Mouse (Mus musculus) hindbrain, embryonic 14.5 days (tissue): Measurements from ENCODE around the gene Hexb. TPM values are rescaled to one million over a fixed set of nuclear protein-coding genes. Genes with fewer than 3 reads are reported as not detected.
A peak's percentile ranks its signal among the peaks of the same experiment; 100 is the strongest.

Experiments
- ATAC-seq: fragments of 200-750 bp; cut with Nextera tagmentation; 2 replicates; pipeline ENCODE4 v1.8.0; 2017; ENCODE audit warnings: moderate number of reproducible peaks, mild to moderate bottlenecking, moderate TSS enrichment, moderate library complexity; ENCODE audit not compliant: low FRiP score
- DNase-seq: peaks from one replicate; pipeline ENCODE4 v3.0.0-alpha.2; 2015; ENCODE audit warnings: low spot score
- H3K27ac ChIP-seq: fragments of 300-500 bp; sonication (generic); 2 replicates; pipeline ENCODE4 v1.5.1; 2014; ENCODE audit warnings: mild to moderate bottlenecking, moderate library complexity
- H3K27me3 ChIP-seq: fragments of 300-500 bp; sonication (generic); 2 replicates; pipeline ENCODE4 v1.6.1; 2014; ENCODE audit warnings: mild to moderate bottlenecking, low read length, mixed read lengths; ENCODE audit not compliant: control insufficient read depth, insufficient read depth
- H3K36me3 ChIP-seq: fragments of 300-500 bp; sonication (generic); replicated peaks from 2 replicates; pipeline ENCODE4 v1.6.1; 2014; ENCODE audit not compliant: control insufficient read depth, insufficient read depth
- H3K4me1 ChIP-seq: fragments of 300-500 bp; sonication (generic); replicated peaks from 2 replicates; pipeline ENCODE4 v1.6.1; 2014; ENCODE audit warnings: antibody characterized with exemption, low read length, mixed read lengths; ENCODE audit not compliant: control insufficient read depth, insufficient read depth
- H3K4me2 ChIP-seq: fragments of 300-500 bp; sonication (generic); replicated peaks from 2 replicates; pipeline ENCODE4 v1.6.1; 2014; ENCODE audit warnings: mild to moderate bottlenecking, moderate library complexity
- H3K4me3 ChIP-seq: fragments of 300-500 bp; sonication (generic); replicated peaks from 2 replicates; pipeline ENCODE4 v1.5.1; 2014; ENCODE audit warnings: mild to moderate bottlenecking, low read length
- H3K9ac ChIP-seq: fragments of 300-500 bp; sonication (generic); 2 replicates; pipeline ENCODE4 v1.6.1; 2014
- H3K9me3 ChIP-seq: fragments of 300-500 bp; sonication (generic); 2 replicates; pipeline ENCODE4 v1.6.1; 2016; ENCODE audit warnings: low read length; ENCODE audit not compliant: control insufficient read depth
- WGBS: fragments of 180-500 bp; shearing (Covaris S2); extraction: QIAGEN DNeasy Blood & Tissue Kit; methylation state at CpG from one replicate; pipeline ENCODE4 v1.1.7; 2014; 5-methylcytosine and 5-hydroxymethylcytosine counted together
- polyA plus RNA-seq: library from polyadenylated mRNA; unstranded; fragments of >200 nt; fragmentation: Nextera tagmentation; extraction: Ambion mirVana; gene quantifications from 2 replicates; pipeline ENCODE4 v1.2.1, GENCODE M21; 2014

Hexb gene
- polyA plus RNA-seq, 1 experiment from 2014 or later, result 45.3 TPM

GRCm38 (mm10) chr13:97208500-97209010 lies 10.4 kb upstream of the Hexb start:
- Histone ChIP-seq H3K27me3 (no peaks in the 10 kb centered on the region), H3K36me3 (no peaks in the 10 kb centered on the region), H3K4me2 (no peak overlapping the region), H3K4me1 (no peaks in the 10 kb centered on the region), H3K27ac (no peak overlapping the region), H3K4me3 (no peak overlapping the region), H3K9me3 (no peaks in the 10 kb centered on the region), H3K9ac (no peak overlapping the region)
- 75% methylated on average over 3 of the region's 3 CpGs for WGBS
- ATAC-seq, result no peak
- no peak for DNase-seq

DNA sequence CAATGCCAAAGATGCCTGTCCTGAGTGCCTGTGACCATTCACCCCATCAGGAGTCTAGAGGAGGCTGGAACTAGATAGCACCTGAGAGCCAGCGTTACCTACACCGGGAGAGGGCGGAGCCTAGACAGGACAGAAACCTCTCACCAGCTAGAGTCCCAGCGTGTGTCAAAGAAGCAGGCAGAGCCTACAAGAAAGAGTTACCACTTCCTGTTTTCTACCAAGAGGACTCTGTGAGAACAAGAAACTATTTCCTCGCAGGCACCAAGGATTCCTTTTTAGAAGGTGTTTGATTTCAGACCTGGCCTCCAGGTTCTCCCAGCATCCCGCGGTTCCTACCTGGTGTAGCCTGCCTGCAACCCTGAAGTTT lies 9.9 kb upstream of the Hexb start:
- DNase-seq (no peak), ATAC-seq (no peak)
- Histone ChIP-seq H3K4me3 (no peak overlapping the region), H3K4me2 (no peak overlapping the region), H3K27ac (no peak overlapping the region), H3K27me3 (no peaks in the 10 kb centered on the region), H3K36me3 (no peaks in the 10 kb centered on the region), H3K9ac (no peak overlapping the region), H3K9me3 (no peaks in the 10 kb centered on the region), H3K4me1 (no peaks in the 10 kb centered on the region)
- 67% methylated on average over 7 of the region's 7 CpGs for WGBS

GRCm38 (mm10) chr13:97207472-97208111 lies 9.4 kb upstream of the Hexb start:
- no peak overlapping the region for H3K9ac ChIP-seq
- WGBS, result 87% methylated on average over 7 of the region's 7 CpGs
- no peak overlapping the region for H3K27ac ChIP-seq
- H3K4me2 ChIP-seq, result no peak overlapping the region
- no peak overlapping the region for H3K4me3 ChIP-seq
- H3K27me3 ChIP-seq, result no peaks in the 10 kb centered on the region
- no peaks in the 10 kb centered on the region for H3K4me1 ChIP-seq
- H3K36me3 ChIP-seq, result no peaks in the 10 kb centered on the region
- no peak for ATAC-seq
- no peaks in the 10 kb centered on the region for H3K9me3 ChIP-seq
- no peak for DNase-seq

GRCm38 (mm10) chr13:97206046-97206445 lies 7.9 kb upstream of the Hexb start:
- Histone ChIP-seq H3K9ac (no peak overlapping the region), H3K36me3 (no peaks in the 10 kb centered on the region), H3K27me3 (no peaks in the 10 kb centered on the region), H3K4me3 (no peak overlapping the region), H3K4me2 (no peak overlapping the region), H3K9me3 (no peaks in the 10 kb centered on the region), H3K4me1 (no peaks in the 10 kb centered on the region), H3K27ac (no peak overlapping the region)
- DNase-seq (no peak), ATAC-seq (no peak)
- 94% methylated on average over 2 of the region's 2 CpGs for WGBS

DNA sequence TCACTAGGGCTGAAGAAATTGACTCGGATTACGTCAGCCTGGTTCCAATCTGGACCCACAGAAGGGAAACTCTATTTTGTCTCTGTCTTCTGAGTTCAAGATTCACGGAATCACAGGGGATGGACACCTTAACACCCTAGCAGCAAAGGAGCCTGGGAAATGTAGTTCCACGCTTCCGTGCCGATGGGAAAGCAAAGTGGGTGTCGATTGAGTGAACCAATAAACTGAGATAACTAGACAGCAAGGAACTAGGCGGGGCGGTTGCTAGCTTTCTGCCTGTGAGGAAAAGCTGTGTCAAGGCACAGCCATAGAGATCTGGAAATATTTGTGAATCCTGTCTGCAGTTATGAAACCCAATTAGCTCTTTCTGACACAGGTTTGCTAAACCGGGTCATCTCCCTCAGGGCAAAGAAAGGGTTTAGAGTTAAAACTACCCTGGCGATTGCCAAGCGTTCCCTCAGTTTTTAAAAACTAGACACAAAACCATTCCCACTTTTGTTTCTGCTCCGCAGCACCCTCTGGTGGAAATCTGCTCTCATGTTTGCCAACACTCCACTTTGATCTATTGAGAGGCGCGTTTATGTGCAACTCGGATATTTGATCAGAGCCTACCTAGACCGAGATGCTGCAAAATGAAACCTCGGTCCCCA lies 7.0 kb upstream of the Hexb start:
- H3K4me2 ChIP-seq, result peak overlapping the region; percentile 67
- no peaks in the 10 kb centered on the region for H3K36me3 ChIP-seq
- DNase-seq (peak; percentile 82), ATAC-seq (peak; percentile 78)
- no peaks in the 10 kb centered on the region for H3K9me3 ChIP-seq
- no peaks in the 10 kb centered on the region for H3K27me3 ChIP-seq
- H3K27ac ChIP-seq, result 0 out of 2 replicates have a peak overlapping the region, but pooled peaks have one; percentile 35
- no peaks in the 10 kb centered on the region for H3K4me1 ChIP-seq
- peak overlapping the region; percentile 24; the same call in 1 of the 2 replicates for H3K9ac ChIP-seq
- H3K4me3 ChIP-seq, result peak overlapping the region; percentile 28
- 16% methylated on average over 18 of the region's 18 CpGs for WGBS

DNA sequence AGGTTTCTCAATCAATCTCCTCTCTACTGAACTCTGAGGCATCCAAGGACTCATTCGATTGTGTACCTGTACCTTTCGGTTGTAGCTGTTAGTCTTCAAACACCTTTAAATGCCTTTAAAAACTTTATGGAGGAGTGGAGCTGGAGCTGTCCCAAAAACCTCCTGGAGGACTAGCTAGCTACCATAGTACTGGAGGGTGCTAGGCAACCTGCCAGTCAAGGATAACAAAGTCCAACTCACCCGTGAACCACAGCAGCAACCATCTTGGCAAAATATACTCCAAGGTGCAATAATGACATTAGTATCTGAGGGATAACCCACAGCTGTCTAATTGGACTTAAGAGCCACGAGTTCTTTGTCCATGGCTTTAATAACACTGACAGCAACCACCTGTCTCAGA lies 3.7 kb upstream of the Hexb start:
- ATAC-seq (no peak), DNase-seq (no peak)
- Histone ChIP-seq H3K9me3 (no peaks in the 10 kb centered on the region), H3K4me2 (no peak overlapping the region), H3K9ac (no peak overlapping the region), H3K4me3 (no peak overlapping the region), H3K4me1 (no peaks in the 10 kb centered on the region), H3K27ac (no peak overlapping the region), H3K27me3 (no peaks in the 10 kb centered on the region), H3K36me3 (no peaks in the 10 kb centered on the region)
- 88% methylated on average over 4 of the region's 4 CpGs for WGBS

DNA sequence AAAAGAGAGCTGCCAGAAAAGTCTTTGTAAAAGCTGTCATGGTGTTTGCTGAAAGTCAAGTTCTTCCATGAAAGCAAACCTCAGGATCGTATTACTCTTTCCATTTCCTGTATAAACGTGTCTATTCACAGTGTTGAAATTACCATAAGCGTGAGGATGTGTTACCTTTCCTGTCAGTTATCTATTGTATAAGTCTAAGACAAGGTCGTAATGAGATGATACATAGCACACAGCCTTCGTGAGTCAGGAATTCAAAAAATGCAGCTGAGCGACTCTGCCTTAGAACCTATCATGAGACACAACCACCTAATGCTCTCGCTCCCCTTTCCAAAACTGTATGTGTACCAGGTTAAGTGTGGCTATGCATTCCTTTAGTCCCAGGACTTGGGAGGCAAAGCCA lies 2.9 kb upstream of the Hexb start:
- no peaks in the 10 kb centered on the region for H3K4me1 ChIP-seq
- no peaks in the 10 kb centered on the region for H3K9me3 ChIP-seq
- no peak overlapping the region for H3K9ac ChIP-seq
- no peaks in the 10 kb centered on the region for H3K36me3 ChIP-seq
- WGBS, result 78% methylated on average over 7 of the region's 7 CpGs
- no peak overlapping the region for H3K4me2 ChIP-seq
- ATAC-seq, result no peak
- no peaks in the 10 kb centered on the region for H3K27me3 ChIP-seq
- H3K4me3 ChIP-seq, result no peak overlapping the region
- no peak overlapping the region for H3K27ac ChIP-seq
- DNase-seq, result no peak

DNA sequence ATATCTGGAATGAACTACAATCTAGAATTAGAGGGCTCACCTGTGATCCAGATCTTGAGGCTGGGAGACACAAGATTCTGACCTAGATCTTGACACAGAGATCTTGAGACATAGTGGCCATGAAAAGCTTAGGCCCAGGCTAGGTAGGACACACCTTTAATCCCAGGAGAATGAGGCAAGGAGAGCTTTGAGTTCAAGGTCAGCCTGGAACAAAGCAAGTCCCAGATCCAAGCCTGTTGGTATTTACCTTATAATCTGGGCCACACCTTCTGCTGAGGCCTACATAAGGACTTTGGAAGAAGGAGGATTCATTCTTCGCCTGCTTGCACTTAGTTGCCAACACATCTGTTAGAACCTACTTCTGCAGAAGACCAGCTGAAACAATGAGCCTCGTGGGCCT lies 966 bp upstream of the Hexb start:
- no peaks in the 10 kb centered on the region for H3K4me1 ChIP-seq
- ATAC-seq, result no peak
- no peak overlapping the region for H3K4me2 ChIP-seq
- H3K27me3 ChIP-seq, result no peaks in the 10 kb centered on the region
- H3K9me3 ChIP-seq, result no peaks in the 10 kb centered on the region
- no peak for DNase-seq
- H3K27ac ChIP-seq, result no peak overlapping the region
- no peaks in the 10 kb centered on the region for H3K36me3 ChIP-seq
- 90% methylated on average over 2 of the region's 2 CpGs for WGBS
- H3K4me3 ChIP-seq, result no peak overlapping the region
- no peak overlapping the region for H3K9ac ChIP-seq

- Histone ChIP-seq H3K27me3 (no peaks in the 10 kb centered on the region), H3K4me3 (no peak overlapping the region), H3K4me2 (0 out of 2 replicates have a peak overlapping the region, but pooled peaks have one; percentile 91), H3K9me3 (no peaks in the 10 kb centered on the region), H3K27ac (no peak overlapping the region), H3K4me1 (no peaks in the 10 kb centered on the region), H3K9ac (no peak overlapping the region), H3K36me3 (no peaks in the 10 kb centered on the region)
- DNase-seq, result no peak
- no peak for ATAC-seq
- 74% methylated on average over 2 of the region's 2 CpGs for WGBS
Measured at GRCm38 (mm10) chr13:97196925-97197218, 1.3 kb downstream of the Hexb start.
